Mouse (Mus musculus): ENCODE results near the gene Acsl6.

- TF ChIP-seq CTCF (IDR thresholded peaks at IDR 0.05; ENCODE audit: low read depth, low read length): no peak
- TF ChIP-seq POLR2A (IDR thresholded peaks at IDR 0.05; ENCODE audit: borderline replicate concordance, low read depth, low read length): no peak
These were observed 11.4 kb upstream of the Acsl6 start for GRCm38 (mm10) chr11:54292163-54292562.

Data from bone marrow macrophage, adult 2 months (primary cell).